13 mouse cellular contexts compared by ENCODE assay signal in the genomic region with DNA sequence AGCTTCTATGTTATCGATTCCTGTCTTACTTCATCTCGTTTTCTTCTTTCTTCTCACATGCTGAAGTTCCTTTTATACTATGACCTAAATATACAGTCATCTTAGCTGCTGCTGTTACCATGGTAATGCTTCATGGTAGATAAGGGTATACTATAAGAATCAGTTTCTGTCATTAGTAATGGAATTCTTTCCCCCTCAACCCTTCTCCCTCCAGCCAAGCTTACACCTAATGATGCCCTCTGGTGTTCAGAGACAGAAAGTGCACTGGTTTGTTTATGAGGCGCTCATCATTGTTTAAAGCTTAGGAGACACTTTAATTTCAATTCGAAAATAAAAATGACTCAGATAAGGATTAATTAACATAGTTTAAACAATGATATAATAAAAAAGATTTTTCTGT. TPM values are rescaled to one million over a fixed set of nuclear protein-coding genes. Genes with fewer than 3 reads are reported as not detected.
A peak's percentile ranks its signal among the peaks of the same experiment; 100 is the strongest.
DNase-seq lines count a peak whose midpoint lies in the region; ATAC-seq and TF ChIP-seq lines count a peak whose summit lies in the region.
"Had no signal": no experiment of that assay in that cellular context is flagged by ENCODE, and none has a peak within 500 bp of the region (broad histone marks: within the 10 kb centered on the region; RNA-seq: fewer than 3 reads in every experiment).

No protein-coding gene starts in this region.

- ATAC-seq in embryonic facial prominence, embryonic 11.5 days (replicated peaks; ENCODE audit: insufficient number of reproducible peaks, low FRiP score, low TSS enrichment, low read depth): no peak
- ATAC-seq in limb, embryonic 14.5 days (ENCODE audit: low FRiP score, low read depth): no peak
- ATAC-seq in hindbrain, postnatal 0 days: 0 out of 2 replicates have a peak, but pooled peaks have one; percentile 43
- no peak for ATAC-seq in erythroid progenitor cell, adult 5-6 weeks (replicated peaks; ENCODE audit: low FRiP score, poor library complexity, severe bottlenecking)
- ATAC-seq: CD4-positive, CD25-positive, alpha-beta regulatory T cell, adult 4 months; inflammation-experienced regulatory T-cells, adult 6 months had no signal

- H3K9ac ChIP-seq in embryonic facial prominence, embryonic 11.5 days (replicated peaks; ENCODE audit: low read length): no peak overlapping the region
- no peak overlapping the region for H3K9ac ChIP-seq in limb, embryonic 14.5 days (ENCODE audit: low read depth, low read length, severe bottlenecking)
- no peak overlapping the region for H3K9ac ChIP-seq in hindbrain, postnatal 0 days (replicated peaks; ENCODE audit: low read length)
- H3K9ac ChIP-seq: embryonic facial prominence, embryonic 13.5 days had no signal

- WGBS in embryonic facial prominence, embryonic 11.5 days: 59% methylated on average over 4 of the region's 4 CpGs
- 66% methylated on average over 4 of the region's 4 CpGs for WGBS in embryonic facial prominence, embryonic 10.5 days
- 61% methylated on average over 4 of the region's 4 CpGs for WGBS in limb, embryonic 14.5 days
- 68% methylated on average over 4 of the region's 4 CpGs for WGBS in limb, embryonic 10.5 days
- 61% methylated on average over 4 of the region's 4 CpGs for WGBS in hindbrain, postnatal 0 days

- H3K27ac ChIP-seq in embryonic facial prominence, embryonic 11.5 days (replicated peaks; ENCODE audit: low read depth, low read length): no peak overlapping the region
- no peak overlapping the region for H3K27ac ChIP-seq in embryonic facial prominence, embryonic 10.5 days (replicated peaks)
- H3K27ac ChIP-seq in limb, embryonic 14.5 days (replicated peaks; ENCODE audit: low read depth, low read length): no peak overlapping the region
- no peak overlapping the region for H3K27ac ChIP-seq in limb, embryonic 10.5 days
- H3K27ac ChIP-seq in hindbrain, postnatal 0 days: no peak overlapping the region
- H3K27ac ChIP-seq: embryonic facial prominence, embryonic 13.5 days had no signal

- peaks cover 12% of the 10 kb centered on the region for H3K27me3 ChIP-seq in embryonic facial prominence, embryonic 11.5 days (ENCODE audit: control insufficient read depth, insufficient read depth, low read length)
- peaks cover 33% of the 10 kb centered on the region for H3K27me3 ChIP-seq in embryonic facial prominence, embryonic 10.5 days (replicated peaks; ENCODE audit: low read depth, poor library complexity, severe bottlenecking)
- H3K27me3 ChIP-seq in limb, embryonic 14.5 days (ENCODE audit: control insufficient read depth, insufficient read depth, low read length): peaks cover 13% of the 10 kb centered on the region
- peaks cover 35% of the 10 kb centered on the region for H3K27me3 ChIP-seq in limb, embryonic 10.5 days (ENCODE audit: low read depth, poor library complexity, severe bottlenecking)
- peaks cover 7% of the 10 kb centered on the region; the same call in 1 of the 2 replicates for H3K27me3 ChIP-seq in hindbrain, postnatal 0 days (ENCODE audit: insufficient read depth, low read length)

- no peaks in the 10 kb centered on the region for H3K9me3 ChIP-seq in embryonic facial prominence, embryonic 11.5 days (replicated peaks; ENCODE audit: control insufficient read depth, low read length)
- no peaks in the 10 kb centered on the region for H3K9me3 ChIP-seq in embryonic facial prominence, embryonic 10.5 days
- H3K9me3 ChIP-seq in limb, embryonic 14.5 days (ENCODE audit: control insufficient read depth, low read length): no peaks in the 10 kb centered on the region
- no peaks in the 10 kb centered on the region for H3K9me3 ChIP-seq in limb, embryonic 10.5 days (replicated peaks)
- no peaks in the 10 kb centered on the region for H3K9me3 ChIP-seq in hindbrain, postnatal 0 days (ENCODE audit: low read length)
- H3K9me3 ChIP-seq: embryonic facial prominence, embryonic 13.5 days had no signal

- H3K4me3 ChIP-seq in embryonic facial prominence, embryonic 11.5 days (ENCODE audit: low read depth, low read length): no peak overlapping the region
- no peak overlapping the region for H3K4me3 ChIP-seq in embryonic facial prominence, embryonic 10.5 days
- H3K4me3 ChIP-seq in limb, embryonic 14.5 days (replicated peaks; ENCODE audit: low read length): no peak overlapping the region
- no peak overlapping the region for H3K4me3 ChIP-seq in limb, embryonic 10.5 days
- H3K4me3 ChIP-seq in hindbrain, postnatal 0 days (ENCODE audit: low read length): no peak overlapping the region
- H3K4me3 ChIP-seq: embryonic facial prominence, embryonic 13.5 days had no signal

- no peak for TF ChIP-seq POLR2A in limb, embryonic 14.5 days (IDR thresholded peaks at IDR 0.05; ENCODE audit: borderline replicate concordance, extremely low read depth, insufficient read depth, insufficient read length)

- DNase-seq in embryonic facial prominence, embryonic 11.5 days (ENCODE audit: low spot score): peak; percentile 58
- no peak for DNase-seq in embryonic facial prominence, embryonic 10.5 days (ENCODE audit: low spot score)
- peak; percentile 14 for DNase-seq in limb, embryonic 14.5 days (ENCODE audit: low spot score)
- no peak for DNase-seq in limb, embryonic 10.5 days (ENCODE audit: low spot score)
- DNase-seq in Muller cell, postnatal 12 days (ENCODE audit: inconsistent ontology term): peak; percentile 11
- DNase-seq in hindbrain, postnatal 0 days (ENCODE audit: low spot score): peak; percentile 65
- DNase-seq in right cerebral cortex, postnatal 4 days: no peak
- DNase-seq: adrenal gland, postnatal 25 days; layer of hippocampus, postnatal 36 days had no signal

- peaks cover 4% of the 10 kb centered on the region; the same call in 1 of the 2 replicates for H3K4me1 ChIP-seq in embryonic facial prominence, embryonic 11.5 days (ENCODE audit: control insufficient read depth, insufficient read depth, low read length)
- H3K4me1 ChIP-seq in embryonic facial prominence, embryonic 10.5 days: peaks cover 9% of the 10 kb centered on the region
- peaks cover 8% of the 10 kb centered on the region; the same call in 1 of the 2 replicates for H3K4me1 ChIP-seq in limb, embryonic 14.5 days (ENCODE audit: control insufficient read depth, insufficient read depth, low read length)
- H3K4me1 ChIP-seq in limb, embryonic 10.5 days: peaks cover 7% of the 10 kb centered on the region
- H3K4me1 ChIP-seq in hindbrain, postnatal 0 days (ENCODE audit: insufficient read depth, low read length): peaks cover 5% of the 10 kb centered on the region; the same call in 1 of the 2 replicates

- H3K36me3 ChIP-seq in embryonic facial prominence, embryonic 11.5 days (replicated peaks; ENCODE audit: control insufficient read depth, insufficient read depth, low read depth, low read length): no peaks in the 10 kb centered on the region
- H3K36me3 ChIP-seq in embryonic facial prominence, embryonic 10.5 days (replicated peaks): no peaks in the 10 kb centered on the region
- H3K36me3 ChIP-seq in limb, embryonic 14.5 days (ENCODE audit: control insufficient read depth, insufficient read depth, low read length): no peaks in the 10 kb centered on the region
- no peaks in the 10 kb centered on the region for H3K36me3 ChIP-seq in limb, embryonic 10.5 days
- H3K36me3 ChIP-seq in hindbrain, postnatal 0 days (ENCODE audit: insufficient read depth, low read length): no peaks in the 10 kb centered on the region
- H3K36me3 ChIP-seq: embryonic facial prominence, embryonic 13.5 days had no signal

- no peak overlapping the region for H3K4me2 ChIP-seq in embryonic facial prominence, embryonic 11.5 days (ENCODE audit: low read depth, low read length)
- no peak overlapping the region for H3K4me2 ChIP-seq in limb, embryonic 14.5 days (replicated peaks; ENCODE audit: low read depth, low read length, severe bottlenecking)
- no peak overlapping the region for H3K4me2 ChIP-seq in hindbrain, postnatal 0 days (ENCODE audit: low read depth, low read length)
- H3K4me2 ChIP-seq: embryonic facial prominence, embryonic 13.5 days had no signal

- TF ChIP-seq CTCF in hindbrain, postnatal 0 days (IDR thresholded peaks at IDR 0.05; ENCODE audit: low read depth): peak; percentile 74

RNA-seq across cellular contexts. Expression of gene Chrm2, which starts 5.8 kb away (rescaled TPM):
- 0.17 and 0.35 TPM in 2 replicates for polyA plus RNA-seq in embryonic facial prominence, embryonic 11.5 days (2014; fragmentation: Nextera tagmentation; extraction: Ambion mirVana)
- polyA plus RNA-seq in embryonic facial prominence, embryonic 10.5 days (2016; fragmentation: Nextera tagmentation; extraction: Ambion mirVana): 0.24 and 0.25 TPM in 2 replicates
- 0.77 and 0.87 TPM in 2 replicates for polyA plus RNA-seq in limb, embryonic 14.5 days (2012; rRNA removed)
- 2.0 and 2.1 TPM in 2 replicates for polyA plus RNA-seq in limb, embryonic 14.5 days (2014; fragmentation: Nextera tagmentation; extraction: Ambion mirVana)
- 0.04 and 0.09 TPM in 2 replicates for polyA plus RNA-seq in limb, embryonic 10.5 days (2016; fragmentation: Nextera tagmentation; extraction: Ambion mirVana)
- total RNA-seq in hindbrain, postnatal 0 days (2014; rRNA removed): 15.9 and 16.6 TPM in 2 replicates
- 8.3 and 8.9 TPM in 2 replicates for polyA plus RNA-seq in hindbrain, postnatal 0 days (2015; fragmentation: Nextera tagmentation; extraction: Ambion mirVana)
- not detected in 2 replicates for total RNA-seq in erythroid progenitor cell, adult 5-6 weeks (2015; ENCODE audit: low replicate concordance)
- total RNA-seq in erythroid progenitor cell, adult 5-6 weeks (2017; ENCODE audit: low replicate concordance): not detected in 2 replicates
- polyA plus RNA-seq: CD4-positive, CD25-positive, alpha-beta regulatory T cell, adult 4 months had no signal

Comparison
In these comparisons a context has a peak if more than half of its experiments do, and no peak if none do; other contexts are left out.
1. DNase-seq: peak in embryonic facial prominence, embryonic 11.5 days (single experiment), limb, embryonic 14.5 days (single experiment), Muller cell, postnatal 12 days (single experiment) and hindbrain, postnatal 0 days (single experiment); none in embryonic facial prominence, embryonic 10.5 days (single experiment), limb, embryonic 10.5 days (single experiment) and right cerebral cortex, postnatal 4 days (single experiment).